Mouse (Mus musculus) naive thymus-derived CD4-positive, alpha-beta T cell, adult 2 months (primary cell): Measurements from ENCODE around the gene Hand2.

Experiments
- DNase-seq: peaks from one replicate; pipeline ENCODE4 v3.0.0-alpha.2; 2011; ENCODE audit warnings: low read depth

The Hand2 gene

DNA sequence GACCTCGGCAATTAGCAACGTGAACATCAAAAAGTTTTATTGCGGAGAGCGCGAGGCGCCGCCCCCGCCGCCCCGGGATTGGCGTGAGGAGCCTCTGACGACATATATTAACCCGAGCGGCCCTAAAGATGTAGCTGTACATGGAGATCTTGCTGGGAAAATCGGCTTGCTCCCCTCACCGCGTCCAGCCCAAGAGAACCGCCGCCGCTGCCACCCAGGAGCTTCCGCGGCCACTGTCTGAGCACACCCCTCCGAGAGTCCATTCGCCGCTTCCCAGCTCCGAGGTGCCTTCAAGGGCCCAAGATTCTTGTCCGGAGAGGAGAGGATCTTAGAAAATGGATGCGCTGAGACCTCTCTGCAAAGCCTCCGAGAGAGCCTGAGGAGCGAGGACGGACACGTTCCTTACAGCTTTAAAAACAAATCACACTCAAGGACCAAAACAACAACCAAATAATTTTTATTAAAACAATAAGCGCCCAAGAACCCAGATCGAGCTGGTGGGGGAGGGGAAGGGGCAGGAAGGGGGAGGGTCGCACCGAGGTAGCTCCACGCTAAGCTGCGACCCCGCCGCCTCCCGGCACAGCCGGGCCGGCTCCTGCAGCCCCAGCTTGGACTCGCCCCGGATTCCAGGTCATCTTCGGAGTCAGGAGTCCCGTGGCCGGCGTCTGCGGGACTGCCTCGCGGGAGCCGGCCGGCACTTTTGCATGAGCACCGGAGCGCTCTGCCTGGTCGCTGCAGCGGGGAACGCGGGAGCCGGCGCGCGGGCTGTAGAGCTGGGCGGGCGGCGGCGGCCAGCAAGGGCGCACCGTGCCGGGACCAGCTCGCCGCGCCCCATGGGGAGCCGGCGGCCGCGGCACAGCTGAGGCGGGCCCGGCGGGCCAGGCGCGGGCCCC is at the start of gene Hand2:
TSS of gene Hand2 (plus strand) at position 133 of the 893 bp plus-strand sequence.
- DNase-seq = no peak

DNA sequence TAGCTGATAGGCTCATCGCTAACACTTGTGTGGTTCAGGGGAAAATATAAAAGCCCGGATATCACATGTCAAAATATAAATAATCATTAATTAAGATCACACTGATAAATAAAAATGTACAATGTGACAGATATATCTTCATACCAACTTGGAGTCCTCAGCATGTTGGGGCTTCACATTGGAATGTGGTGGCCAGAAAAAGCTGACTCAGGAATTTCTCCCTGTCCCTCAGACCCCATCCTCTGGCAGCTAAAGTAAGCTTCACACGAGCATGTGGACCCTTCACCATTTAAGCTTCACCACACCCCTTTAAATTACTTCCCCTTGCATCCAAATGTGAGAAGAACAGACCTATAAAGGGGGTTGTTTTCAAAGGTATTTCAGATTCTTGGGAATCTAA is 47.7 kb upstream of the Hand2 start:
- DNase-seq = no peak

DNA sequence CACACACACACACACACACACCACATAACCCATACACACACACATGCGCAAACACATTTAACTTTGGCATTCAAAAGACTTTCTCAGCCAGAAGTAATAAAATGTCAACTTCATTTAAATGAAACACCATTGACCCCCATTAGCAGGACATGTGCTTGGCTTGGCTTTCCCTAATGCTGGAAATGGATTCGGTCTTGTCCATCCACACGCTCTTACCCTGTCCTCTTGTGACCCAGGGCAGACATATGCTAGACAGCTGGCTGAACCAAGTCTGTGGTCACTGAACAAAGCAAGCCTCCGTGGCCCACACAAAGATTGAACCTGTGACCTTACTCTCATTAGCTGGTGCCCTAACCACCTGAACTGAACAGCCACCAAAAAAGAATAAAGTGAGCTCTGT is 27.3 kb upstream of the Hand2 start:
- no peak for DNase-seq

DNA sequence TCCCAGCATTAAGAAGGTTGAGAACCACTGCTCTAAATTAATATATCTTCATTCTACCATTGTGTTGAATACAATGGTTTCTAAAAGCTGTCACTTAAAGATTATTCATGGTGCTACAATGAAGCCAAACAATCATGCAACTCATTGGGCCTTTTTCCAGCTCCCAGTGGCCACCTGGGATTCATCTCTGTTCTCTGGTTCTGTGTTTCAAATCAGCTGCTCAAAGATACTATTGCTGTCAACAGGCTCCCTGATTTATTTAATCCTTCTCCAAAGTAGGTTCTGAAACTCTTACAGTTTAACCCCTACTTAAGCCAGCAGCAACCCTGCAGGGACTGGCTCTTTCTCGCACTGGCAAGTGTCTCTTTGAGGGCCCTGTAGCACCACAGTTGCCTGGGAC is 17.3 kb upstream of the Hand2 start:
- no peak for DNase-seq

DNA sequence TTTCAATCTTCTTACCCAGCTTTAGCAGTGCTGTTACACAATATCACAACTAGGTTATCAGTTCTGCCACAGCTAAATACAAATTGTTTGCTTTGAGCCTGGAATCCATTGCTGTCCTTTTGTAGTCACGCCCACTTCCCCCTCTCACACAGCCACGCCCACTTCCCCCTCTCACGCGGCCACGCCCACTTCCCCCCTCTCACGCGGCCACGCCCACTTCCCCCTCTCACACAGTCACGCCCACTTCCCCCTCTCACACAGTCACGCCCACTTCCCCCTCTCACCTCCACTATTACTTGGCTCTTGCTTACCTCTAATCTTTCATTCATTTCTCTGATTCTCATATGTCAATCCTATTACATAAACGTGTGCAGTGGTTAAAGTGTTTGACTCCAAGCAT is 15.8 kb upstream of the Hand2 start:
- DNase-seq = no peak

DNA sequence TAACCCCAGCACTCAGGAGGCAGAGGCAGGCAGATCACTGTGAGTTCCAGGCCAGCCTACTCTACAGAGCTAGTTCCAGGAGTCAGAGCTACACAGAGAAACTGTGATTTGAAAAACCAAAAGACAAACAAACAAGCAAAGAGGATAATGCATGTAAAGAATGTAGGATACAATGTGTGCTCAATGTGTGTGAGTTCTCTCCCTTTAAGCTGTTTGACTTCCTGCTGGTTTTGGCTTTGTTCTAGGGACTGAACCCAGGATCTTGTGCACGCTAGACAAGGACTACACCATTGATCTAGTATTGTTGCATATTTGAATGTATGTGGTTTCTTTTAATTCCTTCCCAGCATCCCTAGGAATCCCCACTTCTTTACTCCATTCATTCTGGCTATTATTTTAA is 14.3 kb upstream of the Hand2 start:
- DNase-seq = no peak

DNA sequence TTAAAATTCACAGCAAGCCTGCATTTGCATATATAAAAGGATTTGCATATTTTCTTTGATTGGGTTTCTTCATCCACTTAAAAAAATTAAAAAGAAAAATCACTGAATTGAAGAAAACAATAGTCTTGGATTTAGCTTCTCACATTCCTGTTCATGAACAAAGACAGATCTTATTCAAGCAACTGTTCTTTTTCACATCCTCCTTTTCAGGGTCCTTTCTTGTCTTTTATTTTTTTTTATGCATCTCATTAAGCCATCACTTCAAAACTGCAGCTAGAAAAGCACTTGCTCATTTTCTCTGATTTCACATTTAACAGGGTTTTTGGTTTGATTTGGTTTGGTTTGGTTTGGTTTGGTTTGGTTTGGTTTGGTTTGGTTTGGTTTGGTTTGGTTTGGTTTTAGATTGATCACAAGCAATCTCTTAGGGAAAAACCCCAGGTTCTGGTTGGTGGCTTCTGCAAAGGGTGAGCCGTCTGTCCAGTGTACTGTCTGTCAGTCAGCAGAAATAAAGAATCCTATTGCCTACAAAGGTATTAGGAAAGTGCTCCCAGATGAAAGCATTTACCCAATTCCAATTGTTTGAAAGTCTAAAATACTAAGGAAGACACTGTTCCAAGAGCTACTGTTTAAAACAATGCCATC is 10.8 kb upstream of the Hand2 start:
- DNase-seq = no peak

DNA sequence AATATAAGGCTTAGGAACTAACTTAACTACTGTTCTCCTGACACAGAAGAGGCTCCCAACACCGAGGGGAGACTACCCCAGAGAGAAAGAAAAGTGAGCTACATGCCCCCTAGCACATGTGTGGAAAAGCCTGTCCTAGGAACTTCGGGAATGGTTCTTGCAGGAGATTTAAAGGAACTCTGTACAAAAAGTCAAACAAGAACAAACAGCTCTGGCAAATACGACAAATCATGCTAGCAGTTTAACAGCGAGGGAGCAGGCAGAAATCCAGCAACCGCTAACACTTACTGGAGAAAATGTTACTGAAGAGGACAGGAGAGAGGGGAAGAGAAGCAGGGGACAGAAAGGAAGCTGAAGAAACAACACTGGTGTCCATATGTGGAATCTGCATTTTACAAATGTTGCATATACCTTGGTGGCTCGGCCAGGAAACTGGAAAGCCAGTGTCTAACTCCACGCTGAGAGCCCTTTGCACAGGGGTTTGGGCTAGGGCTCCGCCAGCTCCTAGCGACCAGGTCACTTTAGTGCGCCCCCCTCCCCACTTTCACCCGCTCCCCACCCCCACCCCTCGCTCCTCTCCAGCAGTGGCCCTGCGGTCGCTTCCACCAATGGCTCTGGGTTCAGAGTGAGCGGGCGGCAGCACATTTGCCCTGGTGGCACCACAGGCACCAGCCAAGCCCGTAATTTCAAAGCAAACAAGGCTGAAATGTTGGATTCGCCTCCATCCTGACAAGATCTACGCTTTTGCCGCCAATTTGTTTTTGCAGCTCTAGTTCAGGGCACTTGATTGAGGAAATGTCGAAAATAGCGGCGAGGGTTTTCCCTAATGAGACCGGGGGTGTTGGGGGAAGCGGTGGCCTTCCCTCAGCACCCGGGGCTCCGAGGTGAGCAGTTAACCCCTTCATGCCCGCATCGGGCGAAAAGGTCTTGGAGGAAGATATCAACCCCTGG is 8.5 kb upstream of the Hand2 start:
- DNase-seq = no peak

DNA sequence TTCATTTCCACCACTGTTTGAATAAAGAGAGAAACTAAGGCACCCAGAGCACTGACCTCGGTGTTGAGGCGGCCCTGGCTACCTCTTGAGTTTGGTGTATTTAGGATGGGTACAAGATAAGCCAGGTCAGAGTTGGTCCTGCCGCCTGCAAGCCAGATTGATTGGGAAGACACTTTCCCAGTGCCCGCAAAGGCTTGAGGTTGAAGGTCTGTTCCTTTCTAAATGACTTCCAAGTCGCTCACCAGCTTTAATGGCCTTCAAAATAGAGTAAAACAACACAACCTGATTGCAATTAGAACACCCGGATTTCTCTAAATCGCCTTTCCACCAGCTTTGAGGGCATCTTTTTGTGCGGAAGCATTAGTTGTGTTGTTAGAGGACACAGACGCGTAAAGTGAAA is 7.2 kb upstream of the Hand2 start:
- no peak for DNase-seq

DNA sequence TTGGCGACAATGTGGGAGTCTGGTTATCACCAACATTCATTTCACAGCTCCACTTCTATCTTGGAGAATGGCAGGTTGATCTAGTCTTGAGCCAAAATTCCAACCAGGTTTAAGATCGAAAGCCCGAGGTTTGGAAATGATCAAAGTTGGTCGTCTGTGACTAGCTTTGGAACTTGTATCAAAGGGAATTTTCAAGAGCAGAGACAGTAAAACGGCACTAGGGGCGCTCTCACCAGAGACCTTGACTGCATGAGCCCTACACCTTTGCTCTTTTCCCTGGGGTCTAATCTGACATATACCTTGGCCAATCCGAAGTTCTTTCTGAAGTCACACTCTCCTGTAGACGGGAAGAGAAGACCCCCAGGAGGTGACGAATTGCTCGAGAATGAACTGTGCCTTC is 6.6 kb upstream of the Hand2 start:
- no peak for DNase-seq

DNA sequence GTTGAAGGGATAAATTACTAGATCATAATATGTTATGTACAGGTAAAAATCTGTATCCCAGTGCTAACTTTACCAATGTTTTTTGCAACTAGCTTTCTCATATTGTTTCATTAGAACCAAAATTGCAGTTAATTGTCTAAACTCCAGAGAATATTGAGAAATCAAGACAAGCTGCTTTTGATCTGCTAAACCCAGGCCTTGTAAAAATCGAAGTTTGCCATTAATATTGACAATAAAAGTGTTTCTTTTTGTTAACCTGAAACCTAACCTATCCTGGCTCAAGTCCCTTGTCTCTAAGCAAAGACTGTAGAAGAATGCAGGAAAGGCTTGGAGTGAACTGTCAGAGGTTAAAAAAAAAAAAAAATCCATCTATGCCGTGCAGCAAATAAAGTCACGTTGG is 5.3 kb upstream of the Hand2 start:
- DNase-seq = no peak

DNA sequence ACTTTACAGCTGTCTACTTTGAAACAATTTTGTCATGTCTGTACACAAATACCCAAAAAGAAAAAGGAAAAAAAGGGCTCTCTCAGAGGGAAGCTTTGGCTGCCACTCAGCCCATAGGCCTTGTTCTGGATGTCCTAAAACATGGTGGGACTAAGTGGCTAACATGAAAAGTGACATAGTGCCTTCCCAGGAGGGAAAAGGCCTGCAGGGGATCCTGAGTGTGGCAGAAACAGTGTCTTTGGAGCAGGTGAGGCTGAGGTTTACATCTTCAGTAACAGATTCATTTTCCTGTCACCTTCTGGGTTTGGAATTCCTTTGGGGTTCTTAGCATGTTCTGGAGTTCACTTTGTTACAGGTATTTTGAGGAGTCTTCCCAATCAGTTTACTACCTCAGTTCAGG is 3.7 kb upstream of the Hand2 start:
- no peak for DNase-seq

DNA sequence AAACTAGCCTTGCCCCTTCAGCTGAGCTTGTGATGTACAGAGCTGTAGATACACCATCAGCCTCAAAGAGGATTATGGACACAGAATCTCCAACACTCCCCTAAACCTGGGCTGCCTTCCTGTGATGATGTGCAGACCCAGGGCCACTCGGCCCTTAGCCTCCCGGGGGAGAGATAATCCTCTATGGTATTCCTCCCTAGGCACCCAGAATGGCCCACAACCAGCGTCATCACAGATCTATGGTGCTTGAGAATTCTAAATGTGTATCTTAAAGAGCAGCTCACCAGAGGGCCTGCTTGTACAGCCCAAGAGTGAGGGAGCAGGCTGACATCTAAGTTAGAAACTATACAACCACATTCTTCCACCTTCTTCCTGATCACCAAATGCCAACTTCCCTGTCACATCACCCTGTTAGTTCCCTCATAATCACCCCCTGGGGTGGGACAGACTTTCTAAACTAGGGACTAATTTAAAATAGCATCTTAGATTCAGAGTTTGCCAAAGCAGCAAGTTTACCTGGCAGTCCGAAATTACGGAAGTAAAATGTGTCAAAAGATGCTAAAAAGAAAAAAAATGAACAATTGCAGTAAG is 2.8 kb upstream of the Hand2 start:
- no peak for DNase-seq

DNA sequence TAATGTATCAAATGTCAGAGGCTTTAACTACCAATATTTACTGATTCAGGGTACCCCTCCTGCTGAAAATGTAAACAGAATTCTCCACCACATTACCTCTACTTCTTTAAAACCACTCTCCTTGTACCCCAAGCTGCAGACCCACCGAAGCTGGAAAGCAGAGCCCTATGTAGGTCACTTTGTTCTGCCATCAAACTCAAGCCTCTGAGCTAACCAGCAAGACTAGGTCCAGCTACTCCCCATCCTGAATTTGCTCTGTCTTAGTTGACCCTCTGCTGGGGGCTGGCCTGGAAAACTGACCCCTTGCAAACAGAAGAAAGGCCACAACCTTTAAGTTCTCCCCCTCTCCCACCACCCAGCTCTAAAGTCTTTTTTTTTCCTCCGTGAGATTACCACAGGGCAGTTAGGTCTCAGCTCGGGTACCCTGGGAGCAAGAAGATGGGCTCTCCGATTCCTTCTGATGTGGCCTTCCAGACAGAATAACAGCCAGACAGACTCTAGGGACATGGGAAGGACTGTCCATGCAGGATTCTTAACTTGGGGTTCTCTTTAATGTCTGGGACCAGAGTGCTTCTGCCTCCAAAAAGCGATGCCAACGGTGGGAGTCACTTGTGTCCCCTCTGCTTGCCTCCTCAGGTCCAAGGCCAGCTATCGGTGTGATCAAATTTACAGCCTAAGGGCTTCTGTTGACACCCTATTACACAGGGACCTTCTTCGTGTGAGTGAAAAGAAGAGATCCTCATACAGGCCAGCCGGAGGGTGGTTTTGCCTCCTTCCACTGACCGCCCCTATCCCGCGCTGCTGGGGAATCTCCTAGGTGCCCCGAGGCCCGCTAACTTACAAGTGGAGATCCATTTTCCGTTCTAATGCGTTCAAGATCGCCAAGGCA is 1.4 kb upstream of the Hand2 start:
- no peak for DNase-seq

DNA sequence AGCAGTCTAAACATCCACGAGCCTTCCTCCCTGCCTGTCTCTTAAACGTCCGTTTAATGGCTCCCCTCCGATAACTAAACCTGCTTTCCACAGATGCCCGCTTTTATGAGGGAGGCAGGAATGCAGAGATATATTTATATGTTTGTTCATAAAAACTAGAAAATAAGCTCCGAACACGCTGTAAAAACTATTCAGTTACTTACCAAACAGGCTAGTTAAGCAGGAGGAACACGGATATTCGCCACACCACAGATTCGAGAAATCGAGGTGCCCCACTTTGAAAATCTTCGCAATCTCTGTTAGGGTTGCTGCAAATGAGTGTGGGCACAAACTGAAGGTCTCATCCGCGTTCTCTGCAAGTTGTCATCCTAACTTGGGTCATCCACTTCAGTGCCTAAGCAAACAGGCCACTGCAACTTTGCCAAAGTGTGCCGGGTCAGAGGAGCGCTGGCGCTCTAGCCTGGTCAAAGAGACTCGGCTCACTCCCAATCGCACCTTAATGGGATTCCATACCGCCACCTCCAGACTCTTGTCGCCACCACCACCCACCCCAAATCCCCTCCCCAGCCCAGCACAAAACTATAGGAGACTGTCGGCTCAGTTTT is 700 bp upstream of the Hand2 start:
- DNase-seq = no peak

DNA sequence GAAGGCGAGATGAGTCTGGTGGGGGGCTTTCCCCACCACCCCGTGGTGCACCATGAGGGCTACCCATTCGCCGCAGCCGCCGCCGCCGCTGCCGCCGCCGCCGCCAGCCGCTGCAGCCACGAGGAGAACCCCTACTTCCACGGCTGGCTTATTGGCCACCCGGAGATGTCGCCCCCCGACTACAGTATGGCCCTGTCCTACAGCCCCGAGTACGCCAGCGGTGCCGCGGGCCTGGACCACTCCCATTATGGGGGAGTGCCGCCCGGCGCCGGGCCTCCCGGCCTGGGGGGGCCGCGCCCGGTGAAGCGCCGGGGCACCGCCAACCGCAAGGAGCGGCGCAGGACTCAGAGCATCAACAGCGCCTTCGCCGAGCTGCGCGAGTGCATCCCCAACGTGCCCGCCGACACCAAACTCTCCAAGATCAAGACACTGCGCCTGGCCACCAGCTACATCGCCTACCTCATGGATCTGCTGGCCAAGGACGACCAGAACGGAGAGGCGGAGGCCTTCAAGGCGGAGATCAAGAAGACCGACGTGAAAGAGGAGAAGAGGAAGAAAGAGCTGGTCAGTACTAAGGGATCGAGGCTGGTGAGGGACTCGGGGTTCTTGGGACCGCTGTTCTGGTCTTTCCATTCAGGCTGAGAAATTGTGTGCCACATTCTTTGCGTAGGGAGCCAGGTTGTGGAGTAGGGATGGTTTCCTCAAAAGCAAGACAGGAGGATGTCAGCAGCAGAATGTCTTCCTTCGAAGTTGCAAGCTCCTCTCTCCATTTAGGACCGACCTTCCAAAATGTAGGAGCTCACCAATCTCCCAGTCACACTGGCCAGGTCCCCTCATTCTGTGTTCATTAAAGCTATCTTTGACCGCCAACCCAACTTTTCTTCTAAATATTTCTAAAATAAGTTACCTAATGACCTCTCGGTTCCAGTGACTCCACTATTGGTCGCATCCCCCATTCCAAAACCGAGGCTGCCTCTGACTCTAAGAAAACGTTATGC is 1.4 kb downstream of the Hand2 start:
- DNase-seq = no peak

DNA sequence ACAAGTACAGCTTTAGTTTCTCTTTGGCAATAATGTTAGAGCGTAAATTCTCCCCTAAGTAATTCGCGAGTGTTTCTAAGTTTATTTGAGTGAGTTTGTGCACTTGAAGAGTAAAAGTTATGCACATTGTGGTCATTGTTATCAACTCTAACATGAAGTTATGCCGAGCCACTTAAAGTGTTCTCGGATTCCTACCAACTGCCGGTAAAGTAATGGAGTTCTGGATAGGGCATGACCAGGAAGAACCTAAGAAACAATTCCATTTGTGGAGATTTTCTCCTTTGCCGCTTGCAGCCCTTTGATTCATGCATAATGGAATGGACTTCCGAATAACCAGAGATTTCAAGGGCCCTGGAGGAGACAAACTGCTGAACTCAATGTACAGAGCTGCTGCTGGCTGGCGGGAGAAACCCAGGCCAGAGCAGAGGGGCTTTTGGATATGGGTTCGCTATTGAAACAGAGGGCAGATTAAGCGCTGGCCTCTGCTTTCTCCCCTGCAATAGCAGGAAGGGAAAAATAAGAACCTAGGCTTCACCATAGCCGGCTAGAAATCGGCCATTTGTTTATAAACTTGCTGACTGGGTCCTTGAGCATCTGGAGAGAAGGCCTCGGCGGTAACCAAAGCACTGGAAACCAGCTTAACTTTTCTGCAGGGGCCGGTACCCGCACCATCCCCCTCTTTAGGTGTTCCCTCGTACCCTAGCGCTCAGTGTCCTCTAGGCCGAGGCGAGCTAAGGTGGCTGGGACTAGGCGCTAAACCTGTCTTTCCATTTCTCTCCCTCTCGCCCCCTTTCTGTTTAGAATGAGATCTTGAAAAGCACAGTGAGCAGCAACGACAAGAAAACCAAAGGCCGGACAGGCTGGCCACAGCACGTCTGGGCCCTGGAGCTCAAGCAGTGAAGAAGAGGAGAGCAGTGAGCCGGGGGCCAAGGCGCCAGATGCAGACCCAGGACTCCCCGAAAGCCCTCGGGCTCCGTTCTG is 2.5 kb downstream of the Hand2 start:
- DNase-seq = no peak

DNA sequence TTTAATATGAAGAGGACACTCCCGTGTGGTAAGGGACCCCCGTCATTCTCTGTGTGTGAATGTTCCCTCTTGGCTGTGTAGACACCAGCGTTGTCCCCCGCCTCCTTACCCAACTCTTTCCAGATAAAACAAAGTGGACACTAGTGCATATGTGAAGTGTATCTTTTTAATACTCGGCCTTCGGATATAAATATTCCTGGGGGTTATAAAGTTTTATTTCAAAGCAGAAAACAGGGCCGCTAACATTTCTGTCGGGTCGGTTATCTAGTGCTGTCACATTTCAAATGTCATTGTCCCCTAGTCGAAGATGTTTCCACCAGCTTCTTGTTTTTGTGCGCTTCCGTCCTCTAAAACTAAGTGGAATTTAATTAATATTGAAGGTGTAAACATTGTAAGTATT is 3.3 kb downstream of the Hand2 start:
- no peak for DNase-seq
